Mouse (Mus musculus) intestine, embryonic 14.5 days (tissue): ENCODE measurements at regions not wholly inside any gene's neighbourhood (a gene's known extent, or its start where the extent isn't known, plus 50 kb on each side); places are given as distances from the start of the nearest gene placed in this dataset.
A peak's percentile ranks its signal among the peaks of the same experiment; 100 is the strongest.

Experiments used
- ATAC-seq: fragments of 200-750 bp; cut with Nextera tagmentation; replicated peaks from 2 replicates; pipeline ENCODE4 v1.8.0; 2017; ENCODE audit warnings: low read depth, moderate number of reproducible peaks, moderate TSS enrichment, moderate library complexity; ENCODE audit not compliant: low FRiP score, low TSS enrichment
- DNase-seq: peaks from one replicate; pipeline ENCODE4 v3.0.0-alpha.2; 2018; ENCODE audit warnings: low spot score
- H3K27ac ChIP-seq: fragments of 300-500 bp; sonication (generic); 2 replicates; pipeline ENCODE4 v1.5.1; 2014; ENCODE audit warnings: low read depth, mild to moderate bottlenecking, control low read depth
- H3K27me3 ChIP-seq: fragments of 300-500 bp; sonication (generic); replicated peaks from 2 replicates; pipeline ENCODE4 v1.6.1; 2014; ENCODE audit warnings: low read length, control low read depth; ENCODE audit not compliant: control insufficient read depth, insufficient read depth
- H3K36me3 ChIP-seq: fragments of 300-500 bp; sonication (generic); 2 replicates; pipeline ENCODE4 v1.6.1; 2014; ENCODE audit warnings: low read length, control low read depth; ENCODE audit not compliant: control insufficient read depth, insufficient read depth
- H3K4me1 ChIP-seq: fragments of 300-500 bp; sonication (generic); replicated peaks from 2 replicates; pipeline ENCODE4 v1.6.1; 2014; ENCODE audit warnings: low read length, control low read depth, mixed read lengths; ENCODE audit not compliant: control insufficient read depth, insufficient read depth
- H3K4me2 ChIP-seq: fragments of 300-500 bp; sonication (generic); 2 replicates; pipeline ENCODE4 v1.6.1; 2014; ENCODE audit warnings: low read length
- H3K4me3 ChIP-seq: fragments of 300-500 bp; sonication (generic); 2 replicates; pipeline ENCODE4 v1.5.1; 2014; ENCODE audit warnings: low read depth, low read length, control low read depth, mixed read lengths
- H3K9ac ChIP-seq: fragments of 300-500 bp; sonication (generic); 2 replicates; pipeline ENCODE4 v1.6.1; 2014; ENCODE audit warnings: mild to moderate bottlenecking, low read length
- H3K9me3 ChIP-seq: fragments of 300-500 bp; sonication (generic); 2 replicates; pipeline ENCODE4 v1.6.1; 2016; ENCODE audit warnings: low read length, control low read depth; ENCODE audit not compliant: control insufficient read depth
- WGBS: fragments of 180-500 bp; shearing (Covaris S2); extraction: QIAGEN DNeasy Blood & Tissue Kit; methylation state at CpG from one replicate; pipeline ENCODE4 v1.1.7; 2014; 5-methylcytosine and 5-hydroxymethylcytosine counted together

- no peaks in the 10 kb centered on the region for H3K4me1 ChIP-seq
- H3K36me3 ChIP-seq = no peaks in the 10 kb centered on the region
- no peak overlapping the region for H3K27ac ChIP-seq
- H3K27me3 ChIP-seq = no peaks in the 10 kb centered on the region
- no peak overlapping the region for H3K4me2 ChIP-seq
- no peak overlapping the region for H3K9ac ChIP-seq
- no peak overlapping the region for H3K4me3 ChIP-seq
- ATAC-seq (no peak), DNase-seq (no peak)
- WGBS = 78% methylated on average over 2 of the region's 2 CpGs
- H3K9me3 ChIP-seq = no peaks in the 10 kb centered on the region
Measured at GRCm38 (mm10) chr14:37279356-37279755, 144.3 kb upstream of the Ghitm start.

GRCm38 (mm10) chr14:37276728-37277695 is 141.9 kb upstream of the Ghitm start:
- Histone ChIP-seq H3K9me3 (no peaks in the 10 kb centered on the region), H3K27ac (no peak overlapping the region), H3K9ac (no peak overlapping the region), H3K36me3 (no peaks in the 10 kb centered on the region), H3K4me2 (no peak overlapping the region), H3K27me3 (no peaks in the 10 kb centered on the region), H3K4me3 (no peak overlapping the region), H3K4me1 (no peaks in the 10 kb centered on the region)
- DNase-seq (no peak), ATAC-seq (no peak)
- 56% methylated on average over 7 of the region's 7 CpGs for WGBS

GRCm38 (mm10) chr14:37272063-37272462 is 137.0 kb upstream of the Ghitm start:
- Histone ChIP-seq H3K4me1 (no peaks in the 10 kb centered on the region; the same call in 1 of the 2 replicates), H3K9ac (no peak overlapping the region), H3K27me3 (no peaks in the 10 kb centered on the region), H3K36me3 (no peaks in the 10 kb centered on the region), H3K27ac (no peak overlapping the region), H3K4me2 (no peak overlapping the region), H3K4me3 (no peak overlapping the region), H3K9me3 (no peaks in the 10 kb centered on the region)
- DNase-seq = no peak
- no peak for ATAC-seq
- 51% methylated on average over 2 of the region's 2 CpGs for WGBS

- no peak overlapping the region for H3K4me3 ChIP-seq
- ATAC-seq (no peak), DNase-seq (no peak)
- 29% methylated on average over 6 of the region's 6 CpGs for WGBS
- H3K4me1 ChIP-seq = no peaks in the 10 kb centered on the region; the same call in 1 of the 2 replicates
- no peaks in the 10 kb centered on the region for H3K27me3 ChIP-seq
- H3K36me3 ChIP-seq = no peaks in the 10 kb centered on the region
- H3K4me2 ChIP-seq = no peak overlapping the region
- no peak overlapping the region for H3K9ac ChIP-seq
- H3K27ac ChIP-seq = no peak overlapping the region; the same call in 1 of the 2 replicates
- H3K9me3 ChIP-seq = no peaks in the 10 kb centered on the region
Measured at GRCm38 (mm10) chr14:37271015-37271933, 136.2 kb upstream of the Ghitm start.

GRCm38 (mm10) chr14:37269920-37270319 is 134.8 kb upstream of the Ghitm start:
- H3K4me2 ChIP-seq = no peak overlapping the region
- no peaks in the 10 kb centered on the region for H3K36me3 ChIP-seq
- no peaks in the 10 kb centered on the region; the same call in 1 of the 2 replicates for H3K4me1 ChIP-seq
- no peak overlapping the region for H3K27ac ChIP-seq
- WGBS = 51% methylated on average over 2 of the region's 2 CpGs
- H3K9ac ChIP-seq = no peak overlapping the region
- no peak for ATAC-seq
- DNase-seq = no peak
- H3K27me3 ChIP-seq = no peaks in the 10 kb centered on the region
- no peaks in the 10 kb centered on the region for H3K9me3 ChIP-seq
- H3K4me3 ChIP-seq = no peak overlapping the region

- peak; percentile 72 for DNase-seq
- WGBS = 39% methylated on average over 4 of the region's 4 CpGs
- no peaks in the 10 kb centered on the region for H3K4me1 ChIP-seq
Measured at GRCm38 (mm10) chr14:37238632-37239032, 103.6 kb upstream of the Ghitm start.

GRCm38 (mm10) chr14:37237191-37237590 is 102.1 kb upstream of the Ghitm start:
- 72% methylated on average over 5 of the region's 5 CpGs for WGBS

More at GRCm38 (mm10) chr14:37238632-37239032, 103.6 kb upstream of the Ghitm start:
- Histone ChIP-seq H3K9ac (no peak overlapping the region), H3K4me3 (no peak overlapping the region), H3K27me3 (no peaks in the 10 kb centered on the region), H3K4me2 (no peak overlapping the region), H3K36me3 (no peaks in the 10 kb centered on the region), H3K9me3 (no peaks in the 10 kb centered on the region), H3K27ac (no peak overlapping the region)
- no peak for ATAC-seq

GRCm38 (mm10) chr14:37208256-37208655 is 73.2 kb upstream of the Ghitm start:
- Histone ChIP-seq H3K4me2 (no peak overlapping the region), H3K4me3 (no peak overlapping the region), H3K9ac (no peak overlapping the region), H3K4me1 (no peaks in the 10 kb centered on the region), H3K27ac (no peak overlapping the region), H3K36me3 (no peaks in the 10 kb centered on the region), H3K9me3 (no peaks in the 10 kb centered on the region), H3K27me3 (no peaks in the 10 kb centered on the region)
- no peak for ATAC-seq
- no peak for DNase-seq

More at GRCm38 (mm10) chr14:37237191-37237590, 102.1 kb upstream of the Ghitm start:
- H3K9ac ChIP-seq = no peak overlapping the region
- DNase-seq (no peak), ATAC-seq (no peak)
- no peak overlapping the region for H3K27ac ChIP-seq
- H3K9me3 ChIP-seq = no peaks in the 10 kb centered on the region
- H3K4me2 ChIP-seq = no peak overlapping the region
- no peaks in the 10 kb centered on the region for H3K4me1 ChIP-seq
- no peaks in the 10 kb centered on the region for H3K27me3 ChIP-seq
- no peaks in the 10 kb centered on the region for H3K36me3 ChIP-seq
- no peak overlapping the region for H3K4me3 ChIP-seq
